Mouse (Mus musculus): ENCODE data around the gene Cuedc1. TPM values are rescaled to one million over a fixed set of nuclear protein-coding genes. Genes with fewer than 3 reads are reported as not detected.

Cuedc1 gene
- polyA plus RNA-seq, 1 experiment from 2014 or later, result 23.4 TPM

- Histone ChIP-seq H3K4me2 (no peak overlapping the region), H3K9me3 (replicated peaks) (no peaks in the 10 kb centered on the region), H3K4me1 (peaks cover 45% of the 10 kb centered on the region), H3K9ac (no peak overlapping the region), H3K4me3 (replicated peaks) (no peak overlapping the region), H3K27ac (peak overlapping the region; percentile 60), H3K27me3 (no peaks in the 10 kb centered on the region), H3K36me3 (0 out of 2 replicates have a peak, but pooled peaks cover 3% of the 10 kb centered on the region)
- ATAC-seq (replicated peaks; ENCODE audit: low FRiP score), result peak; percentile 60; the same call in 1 of the 2 replicates
- 58% methylated on average over 7 of the region's 7 CpGs for WGBS
Measured at GRCm38 (mm10) chr11:88125483-88125882, 27.6 kb downstream of the Cuedc1 start.

GRCm38 (mm10) chr11:88126306-88126793 lies 28.5 kb downstream of the Cuedc1 start:
- H3K36me3 ChIP-seq, result 0 out of 2 replicates have a peak, but pooled peaks cover 3% of the 10 kb centered on the region
- 42% methylated on average over 5 of the region's 5 CpGs for WGBS
- H3K27ac ChIP-seq, result peak overlapping the region; percentile 60
- no peak; the same call in 1 of the 2 replicates for ATAC-seq (replicated peaks; ENCODE audit: low FRiP score)
- H3K4me3 ChIP-seq (replicated peaks), result no peak overlapping the region
- H3K4me2 ChIP-seq, result no peak overlapping the region
- no peaks in the 10 kb centered on the region for H3K9me3 ChIP-seq (replicated peaks)
- H3K9ac ChIP-seq, result no peak overlapping the region
- H3K4me1 ChIP-seq, result peaks cover 46% of the 10 kb centered on the region
- no peaks in the 10 kb centered on the region for H3K27me3 ChIP-seq

- no peak for ATAC-seq (replicated peaks; ENCODE audit: low FRiP score)
Measured at GRCm38 (mm10) chr11:88128461-88128860, 30.6 kb downstream of the Cuedc1 start.

GRCm38 (mm10) chr11:88129281-88129680 lies 31.4 kb downstream of the Cuedc1 start:
- H3K9me3 ChIP-seq (replicated peaks), result no peaks in the 10 kb centered on the region
- no peaks in the 10 kb centered on the region for H3K27me3 ChIP-seq
- H3K4me1 ChIP-seq, result peaks cover 44% of the 10 kb centered on the region
- no peak overlapping the region for H3K27ac ChIP-seq
- WGBS, result 72% methylated on average over 3 of the region's 3 CpGs
- no peak overlapping the region for H3K4me3 ChIP-seq (replicated peaks)
- no peak overlapping the region for H3K9ac ChIP-seq
- H3K4me2 ChIP-seq, result no peak overlapping the region
- no peak for ATAC-seq (replicated peaks; ENCODE audit: low FRiP score)
- H3K36me3 ChIP-seq, result 0 out of 2 replicates have a peak, but pooled peaks cover 2% of the 10 kb centered on the region

More at GRCm38 (mm10) chr11:88128461-88128860, 30.6 kb downstream of the Cuedc1 start:
- WGBS, result 91% methylated on average over 9 of the region's 9 CpGs
- H3K9ac ChIP-seq, result no peak overlapping the region
- H3K27me3 ChIP-seq, result no peaks in the 10 kb centered on the region
- 0 out of 2 replicates have a peak, but pooled peaks cover 2% of the 10 kb centered on the region for H3K36me3 ChIP-seq
- H3K4me3 ChIP-seq (replicated peaks), result no peak overlapping the region
- H3K4me1 ChIP-seq, result peaks cover 51% of the 10 kb centered on the region
- H3K9me3 ChIP-seq (replicated peaks), result no peaks in the 10 kb centered on the region
- no peak overlapping the region for H3K4me2 ChIP-seq
- H3K27ac ChIP-seq, result no peak overlapping the region

GRCm38 (mm10) chr11:88129935-88130334 lies 32.1 kb downstream of the Cuedc1 start:
- H3K9ac ChIP-seq, result no peak overlapping the region
- 0 out of 2 replicates have a peak, but pooled peaks cover 2% of the 10 kb centered on the region for H3K36me3 ChIP-seq
- peaks cover 41% of the 10 kb centered on the region for H3K4me1 ChIP-seq
- ATAC-seq (replicated peaks; ENCODE audit: low FRiP score), result no peak
- no peaks in the 10 kb centered on the region for H3K9me3 ChIP-seq (replicated peaks)
- WGBS, result 97% methylated on average over 10 of the region's 10 CpGs
- no peak overlapping the region for H3K27ac ChIP-seq
- no peaks in the 10 kb centered on the region for H3K27me3 ChIP-seq
- no peak overlapping the region for H3K4me3 ChIP-seq (replicated peaks)
- no peak overlapping the region for H3K4me2 ChIP-seq

- 41% methylated on average over 8 of the region's 8 CpGs for WGBS
- Histone ChIP-seq H3K4me3 (replicated peaks) (no peak overlapping the region), H3K27ac (peak overlapping the region; percentile 51), H3K36me3 (0 out of 2 replicates have a peak, but pooled peaks cover 2% of the 10 kb centered on the region), H3K9ac (no peak overlapping the region), H3K9me3 (replicated peaks) (no peaks in the 10 kb centered on the region), H3K4me2 (peak overlapping the region; percentile 34; the same call in 1 of the 2 replicates), H3K4me1 (peaks cover 28% of the 10 kb centered on the region), H3K27me3 (no peaks in the 10 kb centered on the region)
- ATAC-seq (replicated peaks; ENCODE audit: low FRiP score), result no peak
Measured at GRCm38 (mm10) chr11:88131847-88132246, 34.0 kb downstream of the Cuedc1 start.

GRCm38 (mm10) chr11:88135218-88135617 lies 37.4 kb downstream of the Cuedc1 start:
- Histone ChIP-seq H3K4me3 (replicated peaks) (no peak overlapping the region), H3K27ac (no peak overlapping the region), H3K36me3 (0 out of 2 replicates have a peak, but pooled peaks cover 2% of the 10 kb centered on the region), H3K27me3 (no peaks in the 10 kb centered on the region), H3K4me1 (peaks cover 46% of the 10 kb centered on the region), H3K4me2 (no peak overlapping the region), H3K9ac (no peak overlapping the region), H3K9me3 (replicated peaks) (no peaks in the 10 kb centered on the region)
- no peak for ATAC-seq (replicated peaks; ENCODE audit: low FRiP score)
- 64% methylated on average over 7 of the region's 7 CpGs for WGBS

- Histone ChIP-seq H3K36me3 (0 out of 2 replicates have a peak, but pooled peaks cover 2% of the 10 kb centered on the region), H3K27me3 (no peaks in the 10 kb centered on the region), H3K9ac (no peak overlapping the region), H3K4me2 (no peak overlapping the region), H3K9me3 (replicated peaks) (no peaks in the 10 kb centered on the region), H3K4me1 (peaks cover 50% of the 10 kb centered on the region), H3K27ac (peak overlapping the region; percentile 11; the same call in 1 of the 2 replicates), H3K4me3 (replicated peaks) (no peak overlapping the region)
- no peak; the same call in 1 of the 2 replicates for ATAC-seq (replicated peaks; ENCODE audit: low FRiP score)
- 72% methylated on average over 12 of the region's 12 CpGs for WGBS
Measured at GRCm38 (mm10) chr11:88137814-88138425, 40.1 kb downstream of the Cuedc1 start.

GRCm38 (mm10) chr11:88139256-88139861 lies 41.5 kb downstream of the Cuedc1 start:
- no peaks in the 10 kb centered on the region for H3K27me3 ChIP-seq
- peak overlapping the region; percentile 61 for H3K27ac ChIP-seq
- no peak for ATAC-seq (replicated peaks; ENCODE audit: low FRiP score)
- H3K4me1 ChIP-seq, result peaks cover 47% of the 10 kb centered on the region
- no peaks in the 10 kb centered on the region for H3K36me3 ChIP-seq
- 11% methylated on average over 20 of the region's 20 CpGs for WGBS
- H3K4me3 ChIP-seq (replicated peaks), result peak overlapping the region; percentile 11
- H3K4me2 ChIP-seq, result peak overlapping the region; percentile 43
- H3K9ac ChIP-seq, result no peak overlapping the region
- H3K9me3 ChIP-seq (replicated peaks), result no peaks in the 10 kb centered on the region

GRCm38 (mm10) chr11:88140066-88141060 lies 42.5 kb downstream of the Cuedc1 start:
- no peak overlapping the region for H3K9ac ChIP-seq
- ATAC-seq (replicated peaks; ENCODE audit: low FRiP score), result peak; percentile 71
- H3K9me3 ChIP-seq (replicated peaks), result no peaks in the 10 kb centered on the region
- 34% methylated on average over 13 of the region's 13 CpGs for WGBS
- peak overlapping the region; percentile 61 for H3K27ac ChIP-seq
- peaks cover 47% of the 10 kb centered on the region for H3K4me1 ChIP-seq
- no peaks in the 10 kb centered on the region for H3K36me3 ChIP-seq
- peak overlapping the region; percentile 43 for H3K4me2 ChIP-seq
- no peaks in the 10 kb centered on the region for H3K27me3 ChIP-seq
- no peak overlapping the region for H3K4me3 ChIP-seq (replicated peaks)

- Histone ChIP-seq H3K27ac (0 out of 2 replicates have a peak overlapping the region, but pooled peaks have one; percentile 10), H3K4me1 (peaks cover 66% of the 10 kb centered on the region), H3K36me3 (no peaks in the 10 kb centered on the region), H3K9ac (no peak overlapping the region), H3K4me2 (no peak overlapping the region), H3K27me3 (no peaks in the 10 kb centered on the region), H3K9me3 (replicated peaks) (no peaks in the 10 kb centered on the region), H3K4me3 (replicated peaks) (no peak overlapping the region)
- 43% methylated on average over 8 of the region's 8 CpGs for WGBS
- ATAC-seq (replicated peaks; ENCODE audit: low FRiP score), result no peak
Measured at GRCm38 (mm10) chr11:88142362-88142761, 44.5 kb downstream of the Cuedc1 start.

All from kidney, embryonic 15.5 days (tissue).